Mouse (Mus musculus): ENCODE results near the gene Sf3a1.
"Not testable (repeated sequence)": the region's sequence is repeated elsewhere in the genome, so short reads cannot be mapped to it uniquely, and the experiment has no call there.

Sf3a1 gene

DNA sequence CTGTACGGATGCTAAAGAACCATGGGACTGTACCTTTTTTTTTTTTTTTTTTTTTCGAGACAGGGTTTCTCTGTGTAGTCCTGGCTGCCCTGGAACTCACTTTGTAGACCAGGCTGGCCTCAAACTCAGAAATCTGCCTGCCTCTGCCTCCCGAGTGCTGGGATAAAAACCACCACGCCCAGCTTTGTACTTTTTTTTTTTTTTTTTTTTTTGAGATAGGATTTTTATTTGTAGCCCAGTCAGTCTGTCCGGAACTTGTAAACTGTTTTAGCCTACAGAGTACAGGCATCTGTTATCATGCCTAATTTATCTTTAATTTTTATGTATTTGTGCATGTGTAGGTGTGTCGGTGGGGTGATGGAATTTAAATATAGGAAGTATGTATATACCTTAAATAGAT is 25.3 kb downstream of the Sf3a1 start:
- not testable (repeated sequence) for DNase-seq (ENCODE audit: low read depth)

DNA sequence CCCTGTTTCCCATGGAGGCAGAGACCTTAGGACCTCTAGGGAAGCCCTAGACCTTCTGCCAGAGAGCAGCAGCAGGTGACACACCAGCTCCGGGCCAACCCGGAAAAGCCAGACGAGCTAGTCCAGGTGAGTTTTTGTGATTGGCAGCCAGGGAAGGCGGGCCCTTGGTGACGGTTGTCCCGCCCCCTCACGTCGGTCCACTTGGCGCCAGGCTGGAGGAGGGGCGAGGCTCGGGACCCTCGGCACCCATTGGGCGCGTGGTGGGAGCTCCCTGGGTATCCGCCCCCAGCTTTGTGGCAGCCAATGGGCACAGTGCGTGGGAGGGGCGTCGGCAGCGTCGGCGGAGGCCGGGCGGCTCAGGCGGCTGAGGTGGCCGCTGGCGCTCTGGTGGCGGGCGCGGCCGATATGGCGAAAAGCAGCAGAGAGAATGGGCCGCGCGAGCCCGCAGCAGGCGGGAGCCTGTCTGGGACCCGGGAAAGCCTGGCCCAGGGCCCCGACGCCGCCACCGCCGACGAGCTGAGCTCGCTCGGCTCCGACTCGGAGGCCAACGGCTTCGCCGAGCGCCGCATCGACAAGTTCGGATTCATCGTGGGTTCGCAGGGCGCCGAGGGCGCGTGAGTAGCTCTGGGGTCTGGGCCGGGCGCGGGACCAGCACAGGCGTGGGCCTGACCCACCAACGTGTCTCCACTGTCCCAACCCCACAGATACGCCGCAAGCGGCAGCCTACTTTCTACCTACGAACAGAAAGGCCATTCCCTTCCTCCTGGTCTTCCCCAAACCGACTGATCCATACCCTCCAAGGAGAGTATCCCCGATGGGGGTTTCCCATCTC is 26.6 kb downstream of the Sf3a1 start, which contains the start of gene Tbc1d10a:
TSS of gene Tbc1d10a (plus strand) at position 304 of the 832 bp plus-strand sequence.
- DNase-seq (ENCODE audit: low read depth): peak; percentile 96

DNA sequence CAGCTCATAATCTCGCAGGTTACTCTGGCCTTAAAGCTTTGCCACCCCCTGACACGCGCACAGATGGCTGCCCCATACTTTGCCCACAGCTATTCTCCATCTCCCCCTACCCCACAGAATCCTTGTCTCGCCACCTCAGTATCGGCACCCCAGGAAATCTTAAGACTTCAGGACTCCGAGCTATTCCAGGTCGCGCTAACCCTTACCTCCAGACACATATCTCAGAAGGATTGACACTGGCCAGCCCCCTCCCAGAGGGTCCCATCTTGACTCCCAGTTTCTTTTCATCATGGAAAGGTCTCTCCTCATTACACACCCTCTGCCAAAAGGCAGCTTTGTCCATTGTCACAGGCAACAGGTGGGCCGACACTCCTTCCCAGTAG is 27.2 kb downstream of the Sf3a1 start:
- DNase-seq (ENCODE audit: low read depth): no peak

DNA sequence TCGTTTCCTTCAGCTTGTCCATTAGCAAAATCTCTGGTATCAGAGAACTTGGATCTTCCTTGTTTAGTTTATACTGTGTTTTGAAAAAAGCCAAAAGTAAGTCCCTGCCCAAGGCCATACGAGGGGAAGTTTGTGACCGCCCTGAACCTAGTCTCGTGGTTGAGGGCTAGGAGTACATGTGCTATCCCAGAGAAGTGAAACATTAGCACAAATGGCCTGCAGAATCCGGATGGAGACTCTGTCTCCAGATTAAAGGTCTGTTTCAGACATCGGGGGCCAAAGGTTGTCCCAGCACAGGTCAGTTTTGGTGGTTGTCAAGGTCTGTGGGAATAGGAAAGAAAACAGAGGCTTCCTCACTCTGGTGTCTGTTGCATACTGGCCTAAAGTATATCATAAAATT is 29.0 kb downstream of the Sf3a1 start:
- no peak for DNase-seq (ENCODE audit: low read depth)

DNA sequence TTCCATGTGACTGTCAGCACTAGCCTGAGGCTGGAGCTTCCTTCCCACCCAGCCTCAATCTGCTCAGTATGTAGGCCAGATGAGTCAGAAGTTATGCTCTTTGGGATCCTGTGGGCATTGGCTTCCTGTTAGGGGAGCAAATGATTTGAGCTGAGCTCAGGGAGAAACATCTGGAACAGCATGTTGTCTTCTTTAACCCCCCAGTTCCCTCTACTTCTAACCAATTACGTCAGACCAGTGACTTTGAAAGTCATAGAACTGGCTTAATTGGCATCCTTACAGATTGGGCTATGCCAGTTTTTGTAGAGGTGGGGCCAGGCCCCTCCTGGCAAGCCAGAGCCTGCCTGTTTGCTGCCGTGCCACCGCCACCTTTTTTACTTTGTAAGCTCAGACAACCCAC is 30.5 kb downstream of the Sf3a1 start:
- DNase-seq (ENCODE audit: low read depth): no peak

DNA sequence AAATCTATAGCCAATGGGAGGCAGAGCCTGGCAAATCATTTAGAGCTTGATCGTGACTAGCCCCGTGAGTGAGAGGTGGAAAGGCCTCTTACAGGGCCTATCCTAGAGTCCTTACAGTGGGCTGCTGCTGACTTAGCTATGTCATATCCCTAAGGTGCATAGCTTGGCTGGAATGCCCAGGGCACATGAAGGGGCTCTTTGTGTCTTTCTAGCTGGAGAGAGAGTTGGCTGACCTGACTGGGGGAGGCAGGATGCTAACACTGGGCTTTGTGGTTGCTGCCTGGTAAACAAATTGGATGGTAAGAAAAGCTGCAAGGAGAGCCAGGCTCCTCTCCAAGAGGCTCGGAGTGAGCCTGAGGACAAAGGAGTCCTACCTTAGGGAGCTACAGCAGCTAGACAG is 32.6 kb downstream of the Sf3a1 start:
- no peak for DNase-seq (ENCODE audit: low read depth)

DNA sequence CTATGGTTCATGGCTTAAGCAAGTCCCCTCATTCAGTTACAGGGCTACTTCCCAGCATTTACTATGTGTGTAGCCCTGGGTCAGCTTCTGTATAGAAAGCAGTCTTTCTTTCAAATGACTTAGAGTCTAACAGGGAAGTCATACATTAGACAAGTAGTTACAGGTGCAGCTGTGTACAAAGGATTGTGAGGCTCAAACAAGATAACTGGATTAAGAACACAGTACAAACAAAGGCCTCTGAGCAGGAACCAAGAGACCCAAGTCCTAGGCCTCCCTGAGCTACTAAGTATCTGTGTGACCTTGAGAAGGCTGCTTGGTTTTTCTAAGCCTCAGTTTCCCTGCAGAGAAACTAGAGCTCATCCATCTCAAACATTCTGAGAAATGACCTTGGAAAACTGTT is 33.3 kb downstream of the Sf3a1 start:
- no peak for DNase-seq (ENCODE audit: low read depth)

DNA sequence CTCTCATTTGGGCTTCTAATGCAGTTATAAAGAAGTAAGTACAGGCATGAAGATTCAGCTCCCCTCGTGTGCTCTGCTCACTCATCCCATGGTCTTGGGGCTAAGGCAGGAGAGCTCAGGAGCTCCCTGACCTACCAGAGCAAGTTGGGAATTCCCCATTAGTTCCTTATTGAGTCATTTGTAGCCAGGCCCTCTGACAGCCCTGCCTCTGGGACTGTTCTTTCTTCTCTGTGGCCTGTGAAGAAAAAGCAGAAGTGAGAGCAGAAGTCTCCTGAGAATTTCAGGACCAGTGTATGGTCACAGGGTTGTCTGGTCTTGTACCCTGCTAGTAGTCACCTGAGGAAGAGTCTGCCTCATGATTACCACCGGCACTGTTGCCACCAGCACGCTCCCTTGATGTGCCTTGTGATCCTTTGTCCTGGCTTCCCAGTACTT is 35.5 kb downstream of the Sf3a1 start:
- no peak for DNase-seq (ENCODE audit: low read depth)

DNA sequence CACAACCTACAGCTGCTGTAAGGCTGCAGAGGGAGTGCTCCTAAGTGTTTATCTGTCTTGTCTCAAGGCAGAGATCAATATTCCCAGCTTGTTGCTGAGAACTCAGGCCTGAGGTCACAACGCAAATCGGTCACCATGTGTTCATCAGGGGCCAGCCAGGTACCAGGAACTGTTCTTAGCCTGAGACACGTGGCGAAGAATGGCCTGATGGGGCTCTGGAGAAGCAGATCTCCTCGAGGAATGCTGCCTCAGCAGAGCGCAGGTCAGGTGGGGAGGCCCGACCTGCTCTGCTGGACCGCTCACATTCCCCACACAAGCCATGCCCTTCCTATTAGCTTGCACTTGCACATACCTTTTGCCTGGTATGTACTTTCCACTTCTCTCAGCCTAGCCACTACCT is 36.5 kb downstream of the Sf3a1 start:
- no peak for DNase-seq (ENCODE audit: low read depth)

DNA sequence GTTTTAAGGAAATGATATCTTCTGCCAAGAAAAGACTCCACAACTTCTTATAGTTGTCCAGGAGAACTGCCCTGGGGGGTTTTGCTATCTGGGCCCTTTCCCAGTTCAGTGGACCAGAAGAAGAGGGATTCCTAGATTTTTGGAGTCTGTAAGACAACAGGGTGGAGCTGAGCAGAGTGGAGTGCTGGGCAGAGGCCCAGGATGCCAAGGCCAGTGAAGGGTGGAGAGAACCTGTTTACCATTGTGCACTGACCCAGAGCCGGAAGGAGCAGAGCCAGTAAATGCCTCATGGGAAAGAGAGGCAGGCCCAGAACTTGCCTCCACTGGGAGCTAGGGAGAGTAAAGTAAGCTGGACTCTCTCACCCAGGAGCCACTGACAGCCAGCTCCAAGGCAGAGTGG is 37.5 kb downstream of the Sf3a1 start:
- DNase-seq (ENCODE audit: low read depth): no peak

DNA sequence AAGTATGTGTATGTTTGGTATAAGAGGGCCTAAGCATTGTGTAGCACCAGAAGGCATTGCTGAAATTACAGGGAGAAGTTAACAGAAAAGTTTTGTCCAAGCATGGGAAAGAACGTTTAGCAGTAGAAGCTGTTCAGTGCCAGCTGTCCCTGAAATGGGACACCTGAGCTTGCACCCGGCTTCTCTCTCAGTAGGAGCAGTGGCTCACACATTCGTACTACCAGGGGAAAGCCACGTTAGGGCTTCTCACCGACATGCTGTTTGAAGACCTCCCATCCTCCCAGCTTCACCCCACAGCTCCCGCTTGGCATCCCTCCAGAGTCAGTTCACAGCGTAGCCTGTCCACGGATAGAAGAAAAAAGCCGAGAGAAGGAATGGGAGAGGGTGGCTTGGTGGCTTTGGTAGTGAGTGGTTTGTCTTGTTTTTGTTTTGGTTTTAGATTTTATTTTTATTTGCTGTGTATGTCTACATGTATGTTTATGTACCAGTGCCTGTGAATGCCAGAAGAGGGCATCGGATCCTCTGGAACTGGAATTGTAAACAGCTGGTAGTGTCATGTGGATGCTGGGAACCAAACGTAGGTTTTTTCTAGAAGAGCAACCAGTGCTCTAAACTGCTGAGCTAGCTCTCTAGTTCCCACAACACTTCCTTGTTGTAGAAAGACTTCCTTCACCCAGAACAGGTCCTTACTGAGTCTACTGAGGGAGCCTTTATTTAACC is 42.0 kb downstream of the Sf3a1 start:
- DNase-seq (ENCODE audit: low read depth): no peak

DNA sequence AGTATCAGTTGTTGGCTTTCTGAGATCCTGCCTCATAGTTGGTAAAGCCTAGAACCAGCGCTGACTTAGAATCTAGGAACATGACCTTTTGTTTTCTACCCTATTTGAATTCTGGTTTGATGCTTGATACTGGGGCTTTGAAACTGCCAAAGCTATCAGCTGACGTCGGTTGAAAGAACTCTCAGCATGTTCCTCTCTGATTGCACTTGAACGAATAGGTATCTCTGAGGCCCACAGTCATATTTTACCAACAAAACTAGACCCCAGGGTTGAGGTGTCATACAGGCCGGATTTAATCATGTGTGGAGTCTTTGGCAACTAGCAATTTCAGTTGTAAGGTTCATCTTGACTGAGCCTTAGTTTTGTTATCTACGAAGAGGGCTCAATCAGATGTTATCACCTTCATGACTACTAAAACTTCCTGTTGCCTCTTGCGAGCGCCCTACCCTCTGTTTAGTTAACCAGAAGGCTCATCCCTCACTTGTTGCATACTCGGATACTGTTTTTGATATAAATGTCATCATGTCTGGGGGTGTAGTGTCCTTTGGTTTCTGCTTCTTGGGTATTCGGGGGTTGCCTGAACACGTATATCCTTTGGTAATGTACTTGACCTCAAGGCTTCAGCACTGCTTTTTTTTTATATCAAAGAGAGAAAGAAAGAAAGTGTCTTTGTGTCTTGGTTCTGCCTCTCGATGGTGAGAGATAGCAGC is 43.0 kb downstream of the Sf3a1 start:
- no peak for DNase-seq (ENCODE audit: low read depth)

DNA sequence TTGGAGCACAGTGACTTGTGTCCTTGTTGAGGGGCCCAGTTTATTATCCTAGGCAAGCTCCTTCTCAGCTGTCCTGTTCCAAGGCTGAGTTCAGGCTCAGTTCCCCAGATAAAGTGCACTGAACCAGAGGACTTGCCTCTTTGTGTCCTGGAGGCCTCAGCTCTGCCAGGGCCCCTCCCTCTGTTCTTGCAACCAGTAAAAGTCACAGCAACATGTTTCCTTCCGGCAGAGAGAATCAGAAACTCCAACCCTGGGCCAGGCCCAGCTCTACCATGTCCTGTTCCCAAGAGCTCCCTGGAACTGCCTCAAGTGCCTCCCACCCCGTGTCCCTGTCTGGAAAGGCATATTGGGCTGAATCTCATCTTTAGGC is 43.5 kb downstream of the Sf3a1 start:
- DNase-seq (ENCODE audit: low read depth): no peak

DNA sequence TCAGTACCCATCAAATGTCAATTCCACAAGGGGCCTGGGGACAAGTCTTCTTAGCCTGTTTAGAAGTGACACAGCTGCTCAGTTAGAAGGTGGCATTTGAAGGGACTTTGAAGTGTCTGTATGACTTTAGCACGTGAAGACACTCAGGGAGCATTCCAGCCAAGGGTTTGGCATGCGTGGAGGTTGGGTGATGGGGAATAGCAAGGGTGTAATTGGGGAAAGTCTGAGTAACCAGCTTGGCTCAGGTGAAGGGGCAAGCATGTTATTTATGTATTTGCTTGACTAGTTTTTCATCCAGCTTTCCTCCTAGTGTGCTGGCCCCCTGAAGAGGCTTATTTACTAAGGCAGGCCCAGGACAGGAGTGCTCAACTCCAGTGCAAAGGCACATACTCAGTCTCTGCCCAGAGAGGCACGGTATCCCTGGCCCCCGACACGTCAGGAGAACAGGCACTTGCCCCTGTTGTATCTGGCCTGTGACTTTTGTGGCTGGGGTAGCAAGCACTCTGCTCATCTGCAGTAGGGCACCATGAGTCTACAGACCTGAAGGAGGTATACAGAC is 45.0 kb downstream of the Sf3a1 start:
- DNase-seq (ENCODE audit: low read depth): no peak

DNA sequence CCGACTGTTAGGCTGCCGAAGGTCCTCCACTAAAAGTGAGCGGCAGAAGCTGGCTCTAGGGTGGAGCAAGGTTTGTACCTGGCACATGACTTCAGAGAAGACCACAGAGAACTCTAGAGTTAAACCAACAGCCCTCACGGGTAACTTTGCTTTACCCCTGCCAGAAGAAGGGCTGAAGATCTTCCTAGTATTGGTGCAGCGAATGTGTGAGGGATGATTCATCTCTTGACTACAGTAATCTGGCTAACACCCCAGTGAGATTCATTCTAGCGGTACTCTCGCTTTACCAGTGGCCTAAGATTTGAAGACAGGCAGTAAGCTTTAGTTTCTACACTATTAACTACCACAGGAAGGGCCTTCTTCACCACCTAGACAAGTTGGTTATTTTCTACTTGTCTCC is 45.8 kb downstream of the Sf3a1 start:
- DNase-seq (ENCODE audit: low read depth): no peak

DNA sequence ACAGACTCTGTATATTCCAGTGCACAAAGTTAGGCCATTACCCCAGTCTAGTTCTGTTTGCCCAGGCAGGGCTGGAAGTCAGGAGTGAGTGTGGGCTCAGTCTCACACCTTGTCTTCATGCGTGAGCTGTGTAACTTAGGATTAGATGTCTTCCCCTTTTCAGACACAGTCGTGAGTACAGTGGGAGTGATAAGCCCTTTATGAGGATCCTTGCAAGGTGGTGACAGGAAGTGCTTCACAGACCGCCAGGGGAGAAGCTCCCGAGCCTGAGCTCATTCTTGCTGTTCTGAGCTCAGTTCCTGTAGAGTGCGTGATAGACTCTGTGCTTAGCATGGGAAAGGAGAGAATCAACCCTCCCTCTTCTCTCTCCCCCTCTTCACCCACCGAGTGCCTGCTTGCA is 46.4 kb downstream of the Sf3a1 start:
- no peak for DNase-seq (ENCODE audit: low read depth)

DNA sequence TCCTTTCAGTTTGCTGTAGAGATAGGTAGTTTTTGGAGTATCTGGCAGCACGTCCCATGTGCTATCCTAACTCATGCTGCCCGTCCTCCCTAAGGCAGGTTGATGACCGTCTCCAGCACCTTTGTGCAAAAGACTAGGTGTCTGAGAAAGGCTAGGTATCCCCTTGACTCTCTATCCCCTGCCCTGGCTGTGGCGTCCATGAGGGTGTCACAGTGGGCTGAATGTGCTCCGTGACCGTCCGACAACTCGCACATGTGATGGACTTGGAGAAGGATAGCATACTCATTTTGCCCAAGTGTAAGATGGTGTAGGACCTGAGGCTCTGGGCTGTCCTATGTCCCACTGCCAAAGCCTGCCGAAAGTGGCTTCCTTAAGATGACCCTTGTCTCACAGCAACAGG is 47.5 kb downstream of the Sf3a1 start:
- DNase-seq (ENCODE audit: low read depth): no peak

DNA sequence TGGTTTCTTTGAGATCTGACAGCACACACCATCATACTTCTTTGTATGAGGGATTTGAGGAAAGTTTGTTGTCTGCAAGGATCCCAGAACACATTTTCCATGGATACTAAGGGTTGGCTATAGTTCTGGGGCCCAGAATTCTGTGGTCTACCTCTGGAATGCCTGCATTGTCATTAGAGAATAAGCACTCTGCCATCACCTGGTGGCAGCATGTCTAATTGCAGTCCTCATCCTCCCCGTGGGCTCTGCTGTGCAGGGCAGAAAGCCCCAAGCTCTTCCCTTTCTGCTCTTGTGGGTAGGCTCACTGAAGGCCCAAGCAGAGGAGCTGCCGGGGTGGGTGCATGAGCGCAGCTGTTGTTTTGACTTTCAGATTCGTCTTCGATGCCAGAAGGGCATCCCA is 49.4 kb downstream of the Sf3a1 start:
- DNase-seq (ENCODE audit: low read depth): no peak

DNA sequence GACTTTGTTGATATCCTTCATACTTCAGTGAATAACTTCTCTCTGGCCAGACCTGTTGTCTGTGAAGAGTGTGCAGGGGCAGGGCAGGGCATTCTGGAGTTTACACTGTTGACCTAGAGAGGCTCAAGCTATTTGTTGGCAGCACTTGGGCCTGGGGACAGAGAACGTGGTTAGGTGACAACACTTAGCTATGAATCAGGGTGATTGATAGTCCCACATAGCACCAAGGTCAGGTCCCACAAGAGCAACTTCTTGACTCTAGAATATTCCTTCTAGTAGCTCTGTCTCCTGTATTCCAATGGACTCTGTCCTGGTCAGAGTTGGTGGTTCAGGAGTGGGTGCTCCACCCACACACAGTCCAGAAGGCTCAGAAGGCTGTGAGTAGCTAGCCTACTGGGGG is 50.6 kb downstream of the Sf3a1 start:
- no peak for DNase-seq (ENCODE audit: low read depth)

DNA sequence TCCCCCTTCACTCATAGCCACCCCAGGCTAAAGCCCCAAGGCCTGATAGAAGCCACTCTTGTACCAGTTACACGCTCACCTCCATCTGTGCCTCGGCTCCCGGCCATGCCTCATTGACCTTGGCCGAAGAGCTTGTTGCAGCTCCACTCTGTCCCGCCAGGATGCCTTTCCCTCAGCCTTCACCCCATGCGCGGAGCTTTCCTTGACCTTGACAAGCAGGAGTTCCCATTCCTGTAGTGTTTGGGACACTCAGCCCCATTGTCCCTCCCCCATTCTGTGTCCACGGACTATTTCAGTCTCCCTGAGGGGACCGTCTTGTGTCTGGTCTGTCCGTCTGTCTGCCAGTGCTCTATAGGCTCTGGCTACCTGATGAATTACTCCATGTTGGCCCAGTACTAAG is 53.0 kb downstream of the Sf3a1 start:
- DNase-seq (ENCODE audit: low read depth): no peak

DNA sequence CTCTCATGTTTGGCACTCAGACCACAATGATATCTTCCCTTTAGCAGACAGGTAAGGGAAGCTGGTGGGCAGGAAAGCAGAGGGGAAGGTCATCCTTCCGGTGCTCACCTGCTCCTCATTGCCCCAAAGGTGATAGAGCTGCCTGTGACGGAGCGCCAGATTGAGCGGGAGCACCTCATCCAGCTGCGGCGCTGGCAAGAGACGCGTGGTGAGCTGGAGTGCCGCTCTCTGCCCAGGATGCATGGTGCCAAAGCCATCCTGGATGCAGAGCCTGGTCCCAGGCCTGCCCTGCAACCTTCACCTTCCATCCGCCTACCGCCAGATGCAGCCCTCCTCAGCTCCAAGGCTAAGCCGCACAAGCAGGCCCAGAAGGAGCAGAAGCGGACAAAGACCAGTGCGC is 54.4 kb downstream of the Sf3a1 start:
- DNase-seq (ENCODE audit: low read depth): no peak

DNA sequence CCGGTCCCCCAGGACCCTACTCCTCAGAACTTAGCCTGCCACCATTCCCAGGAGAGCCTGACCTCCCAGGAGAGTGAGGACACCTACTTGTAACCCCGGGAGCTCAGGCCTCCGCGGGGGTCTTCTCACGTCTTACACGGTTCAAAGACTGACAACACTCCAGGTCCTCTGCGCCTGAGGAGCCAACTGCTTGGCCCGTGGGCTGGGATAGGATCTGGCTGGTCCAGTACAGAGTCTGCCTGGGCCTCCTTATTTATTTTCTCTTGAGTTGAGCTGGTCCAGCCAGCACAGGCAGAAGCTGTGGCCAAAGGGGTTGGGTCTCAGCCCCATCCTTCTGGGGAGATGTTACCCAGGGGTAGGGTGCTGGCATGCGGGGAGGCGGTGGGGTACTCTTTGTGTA is 54.9 kb downstream of the Sf3a1 start:
- DNase-seq (ENCODE audit: low read depth): no peak

All from c-Kit-positive CD71-positive TER-119-negative erythroid progenitor cells, embryonic 14.5 days (primary cell).